Mouse (Mus musculus) liver, embryonic 11.5 days (tissue): ENCODE results near the gene Kcnq5. TPM values are rescaled to one million over a fixed set of nuclear protein-coding genes. Genes with fewer than 3 reads are reported as not detected.

Experiments
- ATAC-seq: fragments of 200-750 bp; cut with Nextera tagmentation; replicated peaks from 2 replicates; pipeline ENCODE4 v1.8.0; 2017; ENCODE audit warnings: moderate number of reproducible peaks, mild to moderate bottlenecking, moderate TSS enrichment, moderate library complexity; ENCODE audit not compliant: low FRiP score
- DNase-seq: peaks from one replicate; pipeline ENCODE4 v3.0.0-alpha.2; 2017; ENCODE audit warnings: low spot score
- H3K27ac ChIP-seq: fragments of 300-500 bp; sonication (generic); 2 replicates; pipeline ENCODE4 v1.5.1; 2014; ENCODE audit warnings: mild to moderate bottlenecking, low read depth, low read length, control low read depth
- H3K27me3 ChIP-seq: fragments of 300-500 bp; sonication (generic); replicated peaks from 2 replicates; pipeline ENCODE4 v1.6.1; 2014; ENCODE audit warnings: low read length, mixed read lengths; ENCODE audit not compliant: control insufficient read depth, insufficient read depth
- H3K36me3 ChIP-seq: fragments of 300-500 bp; sonication (generic); 2 replicates; pipeline ENCODE4 v1.6.1; 2014; ENCODE audit warnings: mild to moderate bottlenecking, low read length, moderate library complexity, mixed read lengths; ENCODE audit not compliant: control insufficient read depth, insufficient read depth
- H3K4me1 ChIP-seq: fragments of 300-500 bp; sonication (generic); replicated peaks from 2 replicates; pipeline ENCODE4 v1.6.1; 2014; ENCODE audit warnings: low read length, mixed read lengths; ENCODE audit not compliant: control insufficient read depth, insufficient read depth
- H3K4me2 ChIP-seq: fragments of 300-500 bp; sonication (generic); 2 replicates; pipeline ENCODE4 v1.6.1; 2014; ENCODE audit warnings: mild to moderate bottlenecking, control low read depth, moderate library complexity
- H3K4me3 ChIP-seq: fragments of 300-500 bp; sonication (generic); 2 replicates; pipeline ENCODE4 v1.5.1; 2014; ENCODE audit warnings: low read depth, low read length, control low read depth
- H3K9ac ChIP-seq: fragments of 300-500 bp; sonication (generic); 2 replicates; pipeline ENCODE4 v1.6.1; 2014; ENCODE audit warnings: low read depth, low read length, control low read depth
- H3K9me3 ChIP-seq: fragments of 300-500 bp; sonication (generic); 2 replicates; pipeline ENCODE4 v1.6.1; 2016; ENCODE audit warnings: low read length, inconsistent platforms, mixed read lengths; ENCODE audit not compliant: control insufficient read depth
- WGBS: fragments of 180-500 bp; shearing (Covaris S2); extraction: QIAGEN DNeasy Blood & Tissue Kit; methylation state at CpG from one replicate; pipeline ENCODE4 v1.1.7; 2014; 5-methylcytosine and 5-hydroxymethylcytosine counted together
- polyA plus RNA-seq: library from polyadenylated mRNA; unstranded; fragments of >200 nt; fragmentation: Nextera tagmentation; extraction: Ambion mirVana; gene quantifications from 2 replicates; pipeline ENCODE4 v1.2.1, GENCODE M21; 2014

The Kcnq5 gene
- polyA plus RNA-seq, 1 experiment from 2014 or later, result 2.0 TPM

GRCm38 (mm10) chr1:21959648-21960285 is 2.0 kb downstream of the Kcnq5 start:
- Histone ChIP-seq H3K27ac (no peak overlapping the region), H3K9ac (no peak overlapping the region), H3K4me3 (peak overlapping the region; percentile 70)

GRCm38 (mm10) chr1:21958013-21958412 is 3.7 kb downstream of the Kcnq5 start:
- H3K27ac ChIP-seq, result no peak overlapping the region
- H3K36me3 ChIP-seq, result no peaks in the 10 kb centered on the region
- H3K4me2 ChIP-seq, result no peak overlapping the region
- H3K4me3 ChIP-seq, result no peak overlapping the region
- peaks cover 10% of the 10 kb centered on the region for H3K27me3 ChIP-seq
- peaks cover 7% of the 10 kb centered on the region for H3K4me1 ChIP-seq
- no peak overlapping the region for H3K9ac ChIP-seq
- no peak for DNase-seq
- 51% methylated on average over 4 of the region's 4 CpGs for WGBS
- H3K9me3 ChIP-seq, result no peaks in the 10 kb centered on the region
- no peak for ATAC-seq

More at GRCm38 (mm10) chr1:21959648-21960285, 2.0 kb downstream of the Kcnq5 start:
- DNase-seq (no peak), ATAC-seq (no peak)
- peaks cover 10% of the 10 kb centered on the region for H3K27me3 ChIP-seq
- 17% methylated on average over 8 of the region's 8 CpGs for WGBS
- H3K9me3 ChIP-seq, result no peaks in the 10 kb centered on the region
- peak overlapping the region; percentile 89 for H3K4me2 ChIP-seq
- H3K4me1 ChIP-seq, result peaks cover 14% of the 10 kb centered on the region
- no peaks in the 10 kb centered on the region for H3K36me3 ChIP-seq

GRCm38 (mm10) chr1:21940831-21941230 is 20.9 kb downstream of the Kcnq5 start:
- Histone ChIP-seq H3K9me3 (no peaks in the 10 kb centered on the region), H3K4me1 (no peaks in the 10 kb centered on the region), H3K9ac (no peak overlapping the region), H3K27me3 (no peaks in the 10 kb centered on the region), H3K4me3 (no peak overlapping the region), H3K27ac (no peak overlapping the region), H3K4me2 (no peak overlapping the region), H3K36me3 (no peaks in the 10 kb centered on the region)
- DNase-seq, result no peak
- WGBS, result 71% methylated on average over 4 of the region's 4 CpGs
- ATAC-seq, result no peak

GRCm38 (mm10) chr1:21927182-21927581 is 34.6 kb downstream of the Kcnq5 start:
- Histone ChIP-seq H3K4me2 (no peak overlapping the region), H3K36me3 (no peaks in the 10 kb centered on the region), H3K27ac (no peak overlapping the region), H3K9me3 (no peaks in the 10 kb centered on the region), H3K4me3 (no peak overlapping the region), H3K9ac (no peak overlapping the region), H3K27me3 (no peaks in the 10 kb centered on the region), H3K4me1 (no peaks in the 10 kb centered on the region)
- DNase-seq (no peak), ATAC-seq (no peak)
- 77% methylated on average over 4 of the region's 4 CpGs for WGBS

- DNase-seq, result no peak
- no peak overlapping the region for H3K27ac ChIP-seq
- no peaks in the 10 kb centered on the region for H3K27me3 ChIP-seq
- H3K36me3 ChIP-seq, result no peaks in the 10 kb centered on the region
- no peaks in the 10 kb centered on the region for H3K4me1 ChIP-seq
- no peak overlapping the region for H3K4me3 ChIP-seq
- no peaks in the 10 kb centered on the region for H3K9me3 ChIP-seq
- no peak for ATAC-seq
- H3K4me2 ChIP-seq, result no peak overlapping the region
- 95% methylated on average over 1 of the region's 1 CpGs for WGBS
- no peak overlapping the region for H3K9ac ChIP-seq
These were observed 38.5 kb downstream of the Kcnq5 start for GRCm38 (mm10) chr1:21923293-21923642.

- ATAC-seq (no peak), DNase-seq (no peak)
- H3K4me1 ChIP-seq, result no peaks in the 10 kb centered on the region
- no peaks in the 10 kb centered on the region for H3K9me3 ChIP-seq
- WGBS, result 84% methylated on average over 8 of the region's 8 CpGs
- H3K27me3 ChIP-seq, result no peaks in the 10 kb centered on the region
- no peak overlapping the region for H3K9ac ChIP-seq
- no peaks in the 10 kb centered on the region for H3K36me3 ChIP-seq
- H3K4me3 ChIP-seq, result no peak overlapping the region
- no peak overlapping the region for H3K27ac ChIP-seq
- H3K4me2 ChIP-seq, result no peak overlapping the region
These were observed 39.0 kb downstream of the Kcnq5 start for GRCm38 (mm10) chr1:21922578-21923292.

GRCm38 (mm10) chr1:21919276-21919675 is 42.5 kb downstream of the Kcnq5 start:
- Histone ChIP-seq H3K9ac (no peak overlapping the region), H3K36me3 (no peaks in the 10 kb centered on the region), H3K4me1 (no peaks in the 10 kb centered on the region), H3K27me3 (no peaks in the 10 kb centered on the region), H3K4me3 (no peak overlapping the region), H3K4me2 (no peak overlapping the region), H3K9me3 (no peaks in the 10 kb centered on the region), H3K27ac (no peak overlapping the region)
- 74% methylated on average over 6 of the region's 6 CpGs for WGBS
- no peak for DNase-seq
- ATAC-seq, result no peak

- Histone ChIP-seq H3K4me2 (no peak overlapping the region), H3K27me3 (no peaks in the 10 kb centered on the region), H3K36me3 (no peaks in the 10 kb centered on the region), H3K9me3 (no peaks in the 10 kb centered on the region), H3K4me1 (no peaks in the 10 kb centered on the region), H3K27ac (no peak overlapping the region), H3K4me3 (no peak overlapping the region), H3K9ac (no peak overlapping the region)
- WGBS, result 21% methylated on average over 5 of the region's 5 CpGs
- ATAC-seq (no peak), DNase-seq (no peak)
These were observed 65.5 kb downstream of the Kcnq5 start for GRCm38 (mm10) chr1:21896067-21896719.
